Comparison of ENCODE assay signal across 8 mouse cellular contexts in the genomic region with DNA sequence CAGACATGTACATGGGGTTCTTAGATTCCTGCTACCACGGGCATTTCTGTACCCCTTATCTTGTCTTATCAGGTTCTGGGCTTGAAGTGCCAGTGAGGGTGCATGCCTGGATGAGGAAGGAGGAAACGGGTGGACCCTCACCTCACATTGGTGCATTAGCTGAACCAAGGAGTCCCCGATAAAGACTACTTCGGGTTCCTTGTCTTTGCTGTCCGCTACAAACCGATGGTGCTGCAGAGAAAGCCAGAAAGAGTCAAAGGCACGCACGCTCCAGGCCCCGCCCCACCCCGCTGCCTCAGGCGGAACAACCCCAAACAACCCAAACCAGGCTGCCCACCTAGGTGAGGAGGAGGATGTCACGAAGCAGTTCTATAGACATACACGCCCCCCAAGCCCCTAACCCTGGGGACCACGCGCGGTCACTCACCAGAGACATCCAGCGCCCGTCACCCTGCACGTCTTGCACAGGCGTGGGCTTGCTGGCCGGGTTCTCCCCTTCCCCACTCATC. TPM values are rescaled to one million over a fixed set of nuclear protein-coding genes. Genes with fewer than 3 reads are reported as not detected.
DNase-seq lines count a peak whose midpoint lies in the region; ATAC-seq and TF ChIP-seq lines count a peak whose summit lies in the region.

No protein-coding gene starts in this region.

- no peaks in the 10 kb centered on the region for H3K27me3 ChIP-seq in kidney, adult 2 months (replicated peaks; ENCODE audit: control insufficient read depth, insufficient read depth, low read length)
- H3K27me3 ChIP-seq in MEL (ENCODE audit: control insufficient read depth in 1 of 2, insufficient read depth in 2 of 2, low read length in 2 of 2), result no peaks in the 10 kb centered on the region
- H3K27me3 ChIP-seq in forebrain, embryonic 10.5 days (ENCODE audit: poor library complexity, severe bottlenecking), result no peaks in the 10 kb centered on the region
- H3K27me3 ChIP-seq in limb, embryonic 10.5 days (ENCODE audit: low read depth, poor library complexity, severe bottlenecking), result no peaks in the 10 kb centered on the region
- no peaks in the 10 kb centered on the region for H3K27me3 ChIP-seq in midbrain, embryonic 16.5 days (ENCODE audit: control insufficient read depth, insufficient read depth, low read depth, low read length)

- peak; percentile 58; the same call in 1 of the 2 replicates for ATAC-seq in midbrain, embryonic 16.5 days

- TF ChIP-seq POLR2A in kidney, adult 2 months (IDR thresholded peaks at IDR 0.05; ENCODE audit: low read depth, low read length), result no peak
- 0 out of 4 replicates have a peak, but pooled peaks of 1 of the 2 experiments have one; percentile 22 for TF ChIP-seq POLR2A in MEL (IDR thresholded peaks at IDR 0.05; ENCODE audit: control insufficient read depth in 1 of 2, insufficient read depth in 1 of 2, low read depth in 1 of 2, low read length in 2 of 2, poor library complexity in 1 of 2)

- peak in 1 of 2 experiments; percentile 50; a peak in 3 of 4 replicates for TF ChIP-seq EP300 in MEL (IDR thresholded peaks at IDR 0.05; ENCODE audit: low read depth in 1 of 2, low read length in 2 of 2)

- no peak for TF ChIP-seq CTCF in kidney, adult 2 months (conservative IDR thresholded peaks at IDR 0.05; ENCODE audit: insufficient read depth, insufficient read length, low read depth, low read length)
- TF ChIP-seq CTCF in MEL (IDR thresholded peaks at IDR 0.05 in 2 of 3, conservative IDR thresholded peaks at IDR 0.05 in 1 of 3; ENCODE audit: control insufficient read depth in 1 of 3, insufficient read depth in 1 of 3, low read depth in 2 of 3, low read length in 3 of 3, poor library complexity in 1 of 3, severe bottlenecking in 1 of 3), result no peak

- intact Hi-C loops in left cerebral cortex, postnatal 36 days (cut with DNase I), result loop anchor here (2.0 kb wide), 1 partner anchor 14 kb away; no protein-coding TSS in a partner anchor

- no peak for TF ChIP-seq RAD21 in MEL (IDR thresholded peaks at IDR 0.05; ENCODE audit: low read depth, low read length)

- H3K27ac ChIP-seq in kidney, adult 2 months (ENCODE audit: insufficient read depth, low read depth, low read length), result no peak overlapping the region
- peak overlapping the region; percentile 72 for H3K27ac ChIP-seq in MEL (ENCODE audit: control insufficient read depth, low read depth, low read length)
- peak overlapping the region; percentile 95 for H3K27ac ChIP-seq in forebrain, embryonic 10.5 days
- peak overlapping the region; percentile 98 for H3K27ac ChIP-seq in limb, embryonic 10.5 days
- peak overlapping the region; percentile 98 for H3K27ac ChIP-seq in midbrain, embryonic 16.5 days (ENCODE audit: low read length)

- H3K36me3 ChIP-seq in kidney, adult 2 months (ENCODE audit: control insufficient read depth, insufficient read depth, low read length), result no peaks in the 10 kb centered on the region
- peaks cover 0 to 10% of the 10 kb centered on the region in 2 experiments; a peak in 2 of 4 replicates for H3K36me3 ChIP-seq in MEL (ENCODE audit: control insufficient read depth in 1 of 2, insufficient read depth in 2 of 2, low read length in 2 of 2)
- H3K36me3 ChIP-seq in forebrain, embryonic 10.5 days (replicated peaks), result peaks cover 43% of the 10 kb centered on the region
- peaks cover 45% of the 10 kb centered on the region for H3K36me3 ChIP-seq in limb, embryonic 10.5 days
- peaks cover 15% of the 10 kb centered on the region for H3K36me3 ChIP-seq in midbrain, embryonic 16.5 days (ENCODE audit: control insufficient read depth, insufficient read depth, low read length)

- H3K4me3 ChIP-seq in kidney, adult 2 months (ENCODE audit: insufficient read depth, low read depth, low read length), result peak overlapping the region; percentile 79
- H3K4me3 ChIP-seq in MEL (ENCODE audit: control insufficient read depth in 1 of 2, insufficient read depth in 1 of 2, low read depth in 2 of 2, low read length in 2 of 2), result peak overlapping the region; percentile 76 to 82
- H3K4me3 ChIP-seq in forebrain, embryonic 10.5 days, result peak overlapping the region; percentile 96
- H3K4me3 ChIP-seq in limb, embryonic 10.5 days, result peak overlapping the region; percentile 95
- peak overlapping the region; percentile 87 for H3K4me3 ChIP-seq in midbrain, embryonic 16.5 days (ENCODE audit: low read depth, low read length)

- H3K9ac ChIP-seq in MEL (ENCODE audit: control insufficient read depth, low read depth, low read length, poor library complexity, severe bottlenecking), result peak overlapping the region; percentile 74
- H3K9ac ChIP-seq in midbrain, embryonic 16.5 days (ENCODE audit: low read depth, low read length), result peak overlapping the region; percentile 95

- H3K4me1 ChIP-seq in kidney, adult 2 months (ENCODE audit: control insufficient read depth, insufficient read depth, low read length), result no peaks in the 10 kb centered on the region; the same call in 1 of the 2 replicates
- peaks cover 3 to 16% of the 10 kb centered on the region in 2 experiments for H3K4me1 ChIP-seq in MEL (ENCODE audit: control insufficient read depth in 1 of 2, insufficient read depth in 2 of 2, low read length in 2 of 2)
- peaks cover 40% of the 10 kb centered on the region for H3K4me1 ChIP-seq in forebrain, embryonic 10.5 days
- H3K4me1 ChIP-seq in limb, embryonic 10.5 days, result peaks cover 38% of the 10 kb centered on the region
- H3K4me1 ChIP-seq in midbrain, embryonic 16.5 days (ENCODE audit: control insufficient read depth, insufficient read depth, low read length), result peaks cover 21% of the 10 kb centered on the region

- no peaks in the 10 kb centered on the region for H3K9me3 ChIP-seq in MEL (replicated peaks; ENCODE audit: insufficient read depth, low read length)
- H3K9me3 ChIP-seq in forebrain, embryonic 10.5 days, result 0 out of 2 replicates have a peak, but pooled peaks cover 4% of the 10 kb centered on the region
- H3K9me3 ChIP-seq in limb, embryonic 10.5 days (replicated peaks), result no peaks in the 10 kb centered on the region
- no peaks in the 10 kb centered on the region for H3K9me3 ChIP-seq in midbrain, embryonic 16.5 days (replicated peaks; ENCODE audit: control insufficient read depth, low read length, poor library complexity, severe bottlenecking)

- WGBS in kidney, adult 2 months, result 6% methylated on average over 21 of the region's 21 CpGs
- WGBS in forebrain, embryonic 10.5 days, result 1% methylated on average over 21 of the region's 21 CpGs
- WGBS in limb, embryonic 10.5 days, result 2% methylated on average over 21 of the region's 21 CpGs
- under 1% methylated on average over 21 of the region's 21 CpGs for WGBS in midbrain, embryonic 16.5 days

- H3K4me2 ChIP-seq in midbrain, embryonic 16.5 days (ENCODE audit: low read length), result peak overlapping the region; percentile 73

- DNase-seq in kidney, adult 2 months, result no peak
- no peak for DNase-seq in kidney, adult 9 months
- DNase-seq in MEL (ENCODE audit: low read depth, low spot score), result peak; percentile 76
- peak; percentile 52 for DNase-seq in forebrain, embryonic 10.5 days (ENCODE audit: extremely low spot score, low spot score)
- peak; percentile 77 for DNase-seq in limb, embryonic 10.5 days (ENCODE audit: low spot score)
- DNase-seq in thymus, postnatal 4 days, result peak; percentile 80
- DNase-seq in left cerebral cortex, postnatal 36 days (ENCODE audit: low spot score in 2 of 2), result no peak

- peaks cover 5% of the 10 kb centered on the region; the same call in 1 of the 2 replicates for H3K79me2 ChIP-seq in MEL (ENCODE audit: control insufficient read depth, insufficient read depth, low read length, poor library complexity)

RNA-seq across cellular contexts. Expression of a gene that starts 0.8 kb away (rescaled TPM):
- polyA plus RNA-seq in kidney, adult 2 months (2012; rRNA removed), result 48.9 and 50.2 TPM in 2 replicates
- 85.1 and 85.6 TPM in 2 replicates for total RNA-seq in MEL (2012; rRNA removed)
- polyA plus RNA-seq in MEL (2012; ENCODE audit: insufficient read depth in 1 of 2, insufficient read length in 2 of 2, low read depth in 1 of 2, low replicate concordance in 2 of 2, missing spikeins in 1 of 2), result 100 to 1,000 TPM; 110 to 180 TPM
- 246 and 257 TPM in 2 replicates for polyA plus RNA-seq in forebrain, embryonic 10.5 days (2016; fragmentation: Nextera tagmentation; extraction: Ambion mirVana)
- polyA plus RNA-seq in limb, embryonic 10.5 days (2016; fragmentation: Nextera tagmentation; extraction: Ambion mirVana), result 224 and 248 TPM in 2 replicates
- 672 and 703 TPM in 2 replicates for polyA plus RNA-seq in midbrain, embryonic 16.5 days (2015; fragmentation: Nextera tagmentation; extraction: Ambion mirVana)
- total RNA-seq in left cerebral cortex, postnatal 36 days (2021), result 10 to 100 TPM; 24.0 to 25.5 TPM

RNA-seq across cellular contexts. Expression of a gene that starts 4.2 kb away (rescaled TPM):
- polyA plus RNA-seq in kidney, adult 2 months (2012; rRNA removed), result 0.08 TPM in 1 of 2 replicates, not detected in the other
- total RNA-seq in MEL (2012; rRNA removed), result not detected in 2 replicates
- polyA plus RNA-seq in MEL (2012; ENCODE audit: insufficient read depth in 1 of 2, insufficient read length in 2 of 2, low read depth in 1 of 2, low replicate concordance in 2 of 2, missing spikeins in 1 of 2), result under 1 TPM in 1 of 2 experiments, not detected in 1; 0.11 TPM
- 1.4 and 1.7 TPM in 2 replicates for polyA plus RNA-seq in forebrain, embryonic 10.5 days (2016; fragmentation: Nextera tagmentation; extraction: Ambion mirVana)
- polyA plus RNA-seq in limb, embryonic 10.5 days (2016; fragmentation: Nextera tagmentation; extraction: Ambion mirVana), result 1.1 and 1.3 TPM in 2 replicates
- 4.3 and 5.6 TPM in 2 replicates for polyA plus RNA-seq in midbrain, embryonic 16.5 days (2015; fragmentation: Nextera tagmentation; extraction: Ambion mirVana)
- not detected for total RNA-seq in left cerebral cortex, postnatal 36 days (2021)

RNA-seq across cellular contexts. Expression of a gene that starts 8.9 kb away (rescaled TPM):
- polyA plus RNA-seq in kidney, adult 2 months (2012; rRNA removed), result 0.28 and 0.35 TPM in 2 replicates
- not detected in 2 replicates for total RNA-seq in MEL (2012; rRNA removed)
- polyA plus RNA-seq in MEL (2012; ENCODE audit: insufficient read depth in 1 of 2, insufficient read length in 2 of 2, low read depth in 1 of 2, low replicate concordance in 2 of 2, missing spikeins in 1 of 2), result not detected
- polyA plus RNA-seq in forebrain, embryonic 10.5 days (2016; fragmentation: Nextera tagmentation; extraction: Ambion mirVana), result 1.3 and 1.8 TPM in 2 replicates
- polyA plus RNA-seq in limb, embryonic 10.5 days (2016; fragmentation: Nextera tagmentation; extraction: Ambion mirVana), result 0.14 and 0.38 TPM in 2 replicates
- 83.8 and 98.0 TPM in 2 replicates for polyA plus RNA-seq in midbrain, embryonic 16.5 days (2015; fragmentation: Nextera tagmentation; extraction: Ambion mirVana)
- 10 to 100 TPM; 44.4 to 57.4 TPM for total RNA-seq in left cerebral cortex, postnatal 36 days (2021)

RNA-seq across cellular contexts. Expression of a gene that starts 20.0 kb away (rescaled TPM):
- 23.5 and 29.8 TPM in 2 replicates for polyA plus RNA-seq in kidney, adult 2 months (2012; rRNA removed)
- total RNA-seq in MEL (2012; rRNA removed), result 12.7 and 13.1 TPM in 2 replicates
- 10 to 100 TPM in 1 of 2 experiments, not detected in 1; 22.0 TPM for polyA plus RNA-seq in MEL (2012; ENCODE audit: insufficient read depth in 1 of 2, insufficient read length in 2 of 2, low read depth in 1 of 2, low replicate concordance in 2 of 2, missing spikeins in 1 of 2)
- polyA plus RNA-seq in forebrain, embryonic 10.5 days (2016; fragmentation: Nextera tagmentation; extraction: Ambion mirVana), result 15.2 and 16.6 TPM in 2 replicates
- polyA plus RNA-seq in limb, embryonic 10.5 days (2016; fragmentation: Nextera tagmentation; extraction: Ambion mirVana), result 17.6 and 22.2 TPM in 2 replicates
- 23.2 and 23.4 TPM in 2 replicates for polyA plus RNA-seq in midbrain, embryonic 16.5 days (2015; fragmentation: Nextera tagmentation; extraction: Ambion mirVana)
- 100 to 1,000 TPM; 108 to 110 TPM for total RNA-seq in left cerebral cortex, postnatal 36 days (2021)

RNA-seq across cellular contexts. Expression of a gene that starts 29.5 kb away (rescaled TPM):
- 41.8 and 41.9 TPM in 2 replicates for polyA plus RNA-seq in kidney, adult 2 months (2012; rRNA removed)
- total RNA-seq in MEL (2012; rRNA removed), result 56.6 and 57.2 TPM in 2 replicates
- polyA plus RNA-seq in MEL (2012; ENCODE audit: insufficient read depth in 1 of 2, insufficient read length in 2 of 2, low read depth in 1 of 2, low replicate concordance in 2 of 2, missing spikeins in 1 of 2), result 100 to 1,000 TPM; 157 TPM
- polyA plus RNA-seq in forebrain, embryonic 10.5 days (2016; fragmentation: Nextera tagmentation; extraction: Ambion mirVana), result 19.4 and 20.6 TPM in 2 replicates
- 21.4 and 25.2 TPM in 2 replicates for polyA plus RNA-seq in limb, embryonic 10.5 days (2016; fragmentation: Nextera tagmentation; extraction: Ambion mirVana)
- 33.8 and 38.8 TPM in 2 replicates for polyA plus RNA-seq in midbrain, embryonic 16.5 days (2015; fragmentation: Nextera tagmentation; extraction: Ambion mirVana)
- total RNA-seq in left cerebral cortex, postnatal 36 days (2021), result 100 to 1,000 TPM; 206 to 234 TPM

Comparison
In these comparisons a context has a peak if more than half of its experiments do, and no peak if none do; other contexts are left out.
1. DNase-seq: peak in MEL (single experiment), forebrain, embryonic 10.5 days (single experiment), limb, embryonic 10.5 days (single experiment) and thymus, postnatal 4 days (single experiment); none in kidney, adult 2 months (single experiment), kidney, adult 9 months (single experiment) and left cerebral cortex, postnatal 36 days (0 of 2).
2. RNA of a gene that starts 8.9 kb away (polyA plus RNA-seq): 83.8 to 98.0 TPM in midbrain, embryonic 16.5 days; 1.3 to 1.8 TPM in forebrain, embryonic 10.5 days, 0.14 to 0.38 TPM in limb, embryonic 10.5 days, 0.28 to 0.35 TPM in kidney, adult 2 months and not detected in MEL; every median in the first group is over 10 times any median in the second.
3. Peak in every context shown above with its lines, with median percentiles within 50 percentile points of each other: H3K4me3 ChIP-seq.